Mouse (Mus musculus) CD4-positive, CD25-positive, alpha-beta regulatory T cell, adult 9 weeks (primary cell): ENCODE results near the gene Hcn1. TPM values are rescaled to one million over a fixed set of nuclear protein-coding genes. Genes with fewer than 3 reads are reported as not detected.

Experiments
- polyA plus RNA-seq: library from polyadenylated mRNA; unstranded; fragments of 100-300 nt; shearing (Covaris generic); gene quantifications from one replicate; pipeline ENCODE4 v1.2.1, GENCODE M21; 2017

Hcn1 gene
- not detected for polyA plus RNA-seq

GRCm38 (mm10) chr13:117602181-117602580 lies at the start of gene Hcn1:
TSS of gene Hcn1 (plus strand) at chr13:117602320.

